Mouse (Mus musculus) mesoderm, embryonic 11.5 days (tissue): Measurements from ENCODE around the gene Idnk.
A peak's percentile ranks its signal among the peaks of the same experiment; 100 is the strongest.

Source experiments
- DNase-seq: peaks from one replicate; pipeline ENCODE4 v3.0.0-alpha.2; 2012; ENCODE audit warnings: low read depth, low spot score

The Idnk gene

DNA sequence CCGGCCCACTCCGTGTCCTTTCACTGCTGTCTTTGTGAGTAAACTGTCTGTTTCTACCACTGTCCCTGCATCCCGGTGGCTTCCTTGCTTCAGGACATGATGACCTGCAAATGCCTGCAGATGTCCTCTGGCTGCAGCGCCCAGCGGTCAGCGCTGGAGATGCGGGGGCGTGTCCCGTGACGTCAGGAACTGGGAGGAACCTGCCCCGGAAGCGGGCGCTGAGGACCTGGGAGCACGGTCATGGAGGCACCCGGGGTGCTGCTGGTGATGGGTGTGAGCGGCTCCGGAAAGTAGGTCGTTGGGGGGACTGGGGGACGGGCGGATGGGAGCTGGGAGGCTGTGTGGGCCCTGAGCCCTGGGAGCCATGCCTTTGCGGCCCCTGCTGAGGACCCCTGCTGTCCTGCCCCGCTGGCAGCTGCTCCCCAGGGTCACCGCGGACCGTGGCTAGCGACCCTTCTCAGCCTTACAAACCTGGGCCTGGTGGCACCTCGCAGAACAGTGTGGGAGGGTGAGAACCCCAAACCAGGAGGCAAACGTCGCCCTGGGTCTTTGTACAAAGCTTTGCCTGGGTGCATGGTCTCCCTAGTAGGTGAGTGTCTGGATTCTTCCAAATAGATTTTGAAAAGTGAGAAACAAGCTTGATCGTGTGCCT is at the start of gene Idnk:
Gene Idnk (plus strand): TSS at position 203 of the 652 bp plus-strand sequence.
- DNase-seq = peak; percentile 92

DNA sequence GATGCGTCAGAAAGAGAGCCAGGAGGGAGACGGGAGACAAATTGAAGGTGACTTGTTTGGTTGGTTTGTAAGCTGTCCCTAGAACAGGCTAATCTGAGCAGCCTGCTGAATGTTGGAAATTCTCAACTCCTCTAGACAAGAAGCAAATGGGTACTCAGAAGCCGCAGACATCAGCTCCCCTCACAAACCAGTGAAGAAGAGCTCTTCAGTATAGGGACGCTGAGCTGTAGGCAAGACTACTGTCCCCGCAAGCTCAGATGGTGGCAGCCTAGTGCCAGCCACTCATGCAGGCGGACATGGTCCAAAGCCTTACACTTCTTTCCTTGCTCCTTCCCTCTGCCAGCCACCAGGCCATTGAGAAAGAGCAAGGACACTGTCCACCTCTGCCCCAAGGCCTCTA is 46.1 kb upstream of the Idnk start:
- no peak for DNase-seq

DNA sequence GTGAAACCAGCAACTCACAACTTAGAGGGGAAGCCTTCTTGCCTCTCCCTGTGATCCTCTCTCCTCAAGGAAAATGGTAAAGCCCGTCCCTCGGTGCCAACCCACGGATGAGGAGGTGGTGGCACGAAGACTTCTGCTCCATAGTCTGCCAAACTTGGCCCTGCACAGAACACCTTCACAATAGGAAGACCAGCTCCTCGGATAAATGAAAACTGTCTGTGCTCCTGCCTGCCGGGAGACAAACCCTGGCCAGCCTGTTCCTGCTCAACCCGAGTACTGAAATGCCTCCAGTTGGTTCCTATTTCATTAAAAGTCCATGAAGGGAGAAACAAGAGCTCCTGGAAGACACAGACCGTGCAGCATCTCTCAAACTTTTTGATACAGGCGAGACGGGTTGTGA is 45.3 kb upstream of the Idnk start:
- no peak for DNase-seq

DNA sequence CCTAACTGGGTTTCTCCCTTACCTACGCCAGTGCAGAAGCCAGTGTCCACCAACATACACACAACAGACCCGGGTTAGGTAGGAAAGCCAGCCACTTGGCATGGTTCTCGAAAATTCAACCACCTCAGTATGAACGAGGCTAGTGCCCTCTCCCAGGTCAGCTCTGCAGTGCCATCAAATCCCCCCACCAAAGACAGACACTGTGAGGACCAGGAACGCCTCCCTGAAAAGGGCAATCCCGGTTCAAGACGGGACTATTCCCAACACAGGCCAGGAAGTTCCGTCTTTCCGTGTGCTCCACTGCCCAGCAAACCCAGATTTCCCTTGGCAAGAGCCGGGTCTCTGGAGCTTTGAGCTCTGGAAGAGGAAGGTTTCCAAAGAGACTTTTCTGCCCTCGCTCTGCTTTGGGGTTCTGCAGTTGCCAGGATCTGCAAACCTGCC is 44.8 kb upstream of the Idnk start:
- no peak for DNase-seq

DNA sequence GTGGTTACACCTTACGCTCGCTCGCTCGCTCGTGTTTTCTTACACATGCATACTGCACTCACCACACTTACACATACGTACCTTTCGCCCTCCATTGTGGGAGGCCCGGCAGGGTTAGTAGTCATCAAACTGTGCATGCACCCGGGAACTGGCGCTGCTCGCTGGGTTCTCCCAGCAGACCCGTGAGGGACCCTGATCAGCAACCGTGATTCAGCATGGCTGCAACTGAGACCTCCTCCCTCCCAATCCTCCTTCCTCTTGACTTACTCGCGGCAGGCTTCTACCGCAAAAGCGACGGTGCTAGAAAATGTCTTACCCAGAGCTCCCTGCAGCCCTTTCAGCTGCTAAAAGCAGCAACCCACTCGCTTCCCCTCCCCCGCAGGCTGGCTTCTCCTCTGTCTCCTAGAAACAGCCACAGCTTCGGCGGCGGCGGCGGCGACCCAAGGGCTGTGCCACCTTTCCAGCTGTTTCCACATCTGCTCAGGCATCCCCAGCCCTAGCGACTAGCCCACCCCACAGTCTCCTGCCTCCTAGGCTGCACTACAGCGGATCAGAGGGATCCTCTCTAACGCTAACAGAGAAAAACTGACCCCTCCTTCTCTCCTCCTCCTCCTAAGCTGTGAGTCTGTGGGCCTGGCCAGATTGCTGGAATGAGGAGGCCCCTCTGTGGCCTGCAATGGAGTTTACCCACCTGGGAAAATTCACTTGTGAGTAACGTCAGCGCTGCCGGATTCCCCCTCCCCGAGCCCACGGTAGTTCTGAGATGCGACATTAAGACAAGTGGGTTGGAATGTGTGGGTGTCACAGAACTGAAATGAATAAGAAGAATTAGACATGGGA is 44.2 kb upstream of the Idnk start, which contains the start of gene Klhl3:
Gene Klhl3 (minus strand): TSS at position 532 of the 840 bp plus-strand sequence.
- DNase-seq = peak; percentile 63

DNA sequence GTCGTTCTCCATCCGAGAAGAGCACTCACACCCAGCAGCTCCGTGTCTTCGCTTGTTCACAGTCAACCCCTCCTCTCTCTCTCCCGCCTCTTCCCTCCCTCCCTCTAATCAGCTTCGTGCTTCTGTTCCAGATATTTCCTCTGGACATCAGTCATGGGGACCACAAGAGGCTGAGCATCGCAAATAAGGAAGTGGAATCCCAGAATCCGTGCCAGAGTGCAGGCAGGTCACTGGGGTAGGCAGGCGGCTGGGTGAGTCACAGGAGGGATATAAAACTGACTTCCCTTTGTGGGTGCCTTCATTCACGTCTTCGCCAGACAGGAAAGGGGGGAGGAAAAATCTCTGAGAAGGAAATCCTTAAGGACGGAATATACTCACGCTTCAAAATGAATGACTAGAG is 42.2 kb upstream of the Idnk start:
- no peak for DNase-seq

DNA sequence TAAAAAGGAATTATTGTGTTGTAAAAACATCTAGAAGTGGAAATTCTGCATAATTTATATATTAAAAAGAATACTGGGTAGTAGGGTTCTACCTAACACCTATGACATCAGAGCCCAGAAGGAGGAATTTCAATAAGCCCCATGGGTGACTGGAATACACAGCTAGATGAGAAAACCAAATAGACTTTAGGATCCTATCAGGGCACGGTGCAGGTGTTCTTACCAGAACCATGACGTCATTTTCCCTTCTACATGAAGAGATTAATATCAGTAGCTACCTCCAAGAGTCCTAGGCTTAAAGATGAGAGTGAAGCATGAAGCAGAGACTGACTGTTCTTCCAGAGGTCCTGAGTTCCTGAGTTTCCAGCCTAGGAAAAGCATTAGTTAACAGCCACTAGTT is 40.6 kb upstream of the Idnk start:
- DNase-seq = no peak

DNA sequence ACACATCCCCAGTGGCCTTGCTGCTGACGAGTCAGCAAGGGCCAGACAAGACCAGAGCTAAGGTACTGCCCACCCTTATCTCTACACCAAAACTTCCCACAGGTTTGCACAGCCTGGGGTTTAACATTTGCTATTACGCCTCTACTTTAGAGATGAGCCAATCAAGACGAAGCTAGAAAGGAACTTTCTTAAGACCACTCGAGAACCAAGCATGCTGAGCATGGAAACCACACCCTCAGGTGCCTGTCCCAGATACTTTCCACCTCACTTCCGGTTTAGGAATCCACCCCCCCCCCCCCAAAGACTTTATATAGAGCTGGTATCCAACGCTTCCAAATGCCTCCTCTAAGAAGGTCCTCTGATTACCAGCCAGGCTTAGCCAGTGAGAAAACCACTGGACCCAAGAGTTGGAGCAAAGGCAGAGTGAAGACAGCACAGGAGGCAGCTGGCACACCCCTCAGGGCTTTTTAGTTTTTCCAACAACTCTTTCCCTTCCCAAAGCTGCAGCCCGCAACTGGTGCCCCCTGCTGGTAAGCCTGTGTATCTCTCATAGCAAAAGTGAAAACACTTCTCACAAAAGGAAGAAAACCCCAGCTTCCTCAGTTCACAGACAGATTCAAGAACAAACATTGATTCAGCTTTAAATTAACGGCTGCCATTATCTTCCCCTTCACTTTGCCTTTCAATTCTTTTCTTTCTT is 40.0 kb upstream of the Idnk start:
- peak; percentile 60 for DNase-seq

DNA sequence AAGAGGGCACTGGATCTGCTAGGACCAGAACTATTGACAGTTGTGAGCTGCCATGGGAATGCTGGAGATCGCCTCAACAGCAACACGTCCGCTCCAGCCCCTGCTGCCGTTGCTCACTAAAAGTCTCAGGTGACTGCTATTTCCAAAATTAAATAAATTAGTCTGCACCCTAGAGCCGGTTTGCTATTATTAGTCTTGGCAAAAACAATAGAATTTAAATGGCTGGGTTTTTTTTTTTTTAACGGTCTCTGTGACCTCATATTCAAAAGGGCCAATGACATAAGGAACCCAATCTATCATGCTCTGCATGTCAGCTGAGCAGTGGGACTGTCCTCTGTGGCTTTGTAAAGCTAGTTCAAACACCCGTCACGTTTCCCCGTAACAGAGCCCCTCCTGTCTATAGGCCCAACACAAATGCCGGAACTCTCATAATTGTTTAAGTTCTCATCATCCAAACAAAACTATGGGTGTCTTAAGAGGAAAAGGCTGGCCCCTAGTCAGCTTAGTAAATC is 34.6 kb upstream of the Idnk start:
- DNase-seq = no peak

DNA sequence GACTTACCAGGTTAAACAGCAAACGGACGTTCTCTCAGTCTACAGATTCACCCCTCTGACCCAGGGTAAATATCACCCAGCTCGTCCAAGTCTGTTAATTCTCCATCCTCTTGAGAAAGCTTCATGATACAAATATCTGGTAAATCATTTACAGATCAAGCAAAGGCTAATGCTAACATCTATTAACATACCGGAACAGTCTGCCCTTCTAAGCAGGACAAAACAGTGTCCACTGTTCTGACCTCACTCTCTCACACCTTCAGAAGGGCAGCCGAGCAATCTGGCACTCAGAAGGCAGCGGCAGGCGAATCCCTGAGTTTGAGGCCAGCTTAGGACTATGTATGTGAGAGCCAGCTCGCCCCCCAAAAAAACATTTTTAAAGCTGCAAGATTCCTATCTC is 34.1 kb upstream of the Idnk start:
- no peak for DNase-seq

DNA sequence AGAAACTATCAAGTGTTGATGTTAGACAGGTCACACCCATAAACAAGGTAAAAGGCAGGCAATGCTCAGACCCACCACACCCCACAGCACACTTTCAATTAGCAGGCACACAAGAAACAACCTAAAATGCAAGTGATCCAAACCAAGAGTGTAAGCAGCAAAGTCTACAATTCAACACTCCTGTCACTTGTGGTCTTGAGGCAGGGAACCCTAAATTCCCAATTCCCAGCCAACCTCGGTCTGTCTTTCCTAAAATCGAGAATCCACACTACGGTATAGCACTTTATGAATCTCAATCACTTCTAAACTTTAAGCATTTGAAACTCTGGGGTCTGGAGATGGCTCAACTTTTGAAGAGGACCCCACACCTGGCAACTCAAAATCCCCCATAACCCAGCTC is 33.2 kb upstream of the Idnk start:
- DNase-seq = no peak

DNA sequence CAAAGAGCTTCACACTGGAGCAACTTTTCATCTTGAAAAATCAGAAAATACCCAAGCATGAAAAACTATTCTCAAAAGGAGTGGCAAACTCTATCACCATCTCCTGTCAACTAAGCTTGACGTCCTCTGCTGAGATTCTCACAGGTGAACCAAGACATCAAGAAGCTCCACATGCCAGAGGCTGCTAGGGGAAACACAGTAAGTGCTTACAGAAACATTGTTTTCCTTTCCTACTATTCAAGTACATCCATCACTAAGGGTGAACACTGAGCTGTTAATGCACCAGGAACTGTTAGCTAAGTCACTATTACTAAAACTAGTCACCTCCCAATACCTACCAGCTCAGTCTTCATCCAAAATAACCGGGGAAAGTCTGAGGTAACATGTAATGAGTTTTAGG is 32.5 kb upstream of the Idnk start:
- no peak for DNase-seq

DNA sequence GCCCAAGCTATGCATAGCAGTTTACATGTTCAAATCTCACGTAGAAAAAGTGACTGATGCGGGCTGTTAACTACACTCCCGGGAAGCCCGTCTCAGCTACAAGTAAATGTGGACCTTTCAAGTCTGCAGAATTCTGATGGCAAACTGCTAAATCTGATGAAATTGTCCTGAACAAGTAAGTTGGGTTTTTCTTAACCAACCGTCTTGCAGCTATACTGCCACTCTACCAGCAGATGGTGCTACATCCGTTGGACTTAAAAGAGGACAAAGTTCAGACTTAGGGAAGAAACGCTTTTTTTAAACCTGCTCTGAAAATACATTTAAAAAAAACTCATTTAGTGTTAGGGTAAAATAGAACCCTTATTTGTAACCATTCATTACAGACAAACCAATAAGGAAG is 31.3 kb upstream of the Idnk start:
- DNase-seq = peak; percentile 79

DNA sequence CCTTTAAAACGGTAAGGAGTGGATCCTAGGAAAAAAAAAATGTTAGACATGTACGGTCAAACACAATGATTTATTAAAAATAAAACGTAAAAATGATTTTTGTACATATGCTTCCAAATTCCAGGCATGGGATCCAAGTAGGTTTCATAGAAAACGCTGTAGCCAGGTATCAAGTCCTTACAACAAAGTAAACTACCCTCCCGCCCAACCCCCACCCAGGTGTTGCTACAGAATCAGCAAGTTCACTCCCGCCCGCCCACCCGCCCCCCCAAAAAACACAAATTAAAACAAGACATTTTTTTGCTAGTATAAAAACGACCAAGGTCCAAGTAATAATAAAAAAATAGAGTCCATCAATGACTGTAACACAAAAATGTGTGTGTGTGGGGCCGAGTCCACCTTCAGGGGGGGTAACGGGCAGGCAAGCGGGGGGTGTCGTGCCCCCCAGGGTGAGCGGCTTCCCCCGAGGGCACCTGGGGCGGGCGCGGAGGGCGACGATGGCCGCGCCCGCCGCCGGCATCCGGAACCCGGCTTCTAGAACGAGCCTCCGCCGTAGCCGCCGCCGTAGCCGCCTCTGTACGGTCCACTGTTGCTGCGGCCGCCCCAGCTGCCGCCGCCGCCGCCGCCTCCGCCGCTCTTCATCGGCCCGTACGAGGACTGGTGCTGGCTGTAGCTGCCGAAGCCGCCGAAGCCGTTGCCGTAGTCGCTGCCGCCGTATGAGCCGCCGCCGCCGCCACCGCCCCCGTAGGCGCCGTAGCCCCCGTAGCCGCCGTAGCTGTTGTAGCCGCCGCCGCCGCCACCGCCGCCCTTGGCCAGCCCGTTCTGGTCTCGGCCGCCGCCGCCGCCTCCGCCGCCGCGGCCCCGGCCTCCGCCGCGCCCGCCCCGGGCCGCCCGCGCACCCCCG is 30.3 kb upstream of the Idnk start:
- DNase-seq = no peak

DNA sequence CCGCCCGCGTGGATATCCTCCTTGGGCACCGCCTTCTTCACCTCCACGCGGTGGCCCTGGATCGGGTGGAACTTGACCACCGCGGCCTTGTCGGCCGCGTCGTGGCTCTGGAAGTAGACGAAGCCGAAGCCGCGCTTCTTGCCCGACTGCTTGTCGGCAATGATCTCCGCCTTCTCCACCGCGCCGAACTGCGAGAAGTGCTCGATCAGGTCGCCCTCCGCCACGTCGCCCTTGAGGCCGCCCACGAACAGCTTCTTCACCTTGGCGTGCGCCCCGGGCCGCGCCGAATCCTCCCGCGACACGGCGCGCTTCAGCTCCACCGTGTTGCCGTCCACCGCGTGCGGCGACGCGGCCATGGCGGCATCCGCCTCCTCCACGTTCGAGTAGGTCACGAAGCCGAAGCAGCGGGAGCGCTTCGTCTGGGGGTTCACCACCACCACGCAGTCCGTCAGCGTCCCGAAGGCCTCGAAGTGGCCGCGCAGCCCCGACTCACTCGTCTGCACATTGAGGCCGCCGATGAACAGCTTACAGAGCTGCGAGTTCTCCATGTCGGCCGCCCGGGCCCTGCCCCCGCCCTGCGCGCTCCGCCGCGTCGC is 29.6 kb upstream of the Idnk start:
- DNase-seq = peak; percentile 57

DNA sequence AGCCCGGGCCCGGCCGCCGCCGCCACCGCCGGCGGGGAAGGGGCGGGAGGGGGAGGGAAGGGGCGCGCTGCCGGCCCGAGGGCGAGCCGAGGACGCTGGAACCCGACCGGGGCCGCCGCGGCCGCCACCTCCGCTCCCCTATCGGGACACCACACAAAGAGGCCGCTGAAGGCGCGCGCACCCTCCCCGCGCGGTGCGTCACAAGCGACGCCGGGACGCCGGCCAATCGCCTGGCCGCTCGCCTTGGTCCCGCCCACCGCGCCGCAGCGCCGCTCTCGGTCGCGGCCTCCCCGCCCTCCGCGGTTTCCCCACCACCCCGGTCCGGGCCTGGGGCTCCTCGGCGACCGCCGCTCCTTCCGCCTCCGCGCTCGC is 29.1 kb upstream of the Idnk start, which contains the start of gene Hnrnpa0:
Gene Hnrnpa0 (minus strand): TSS at position 161 of the 372 bp plus-strand sequence.
- DNase-seq = peak; percentile 96

DNA sequence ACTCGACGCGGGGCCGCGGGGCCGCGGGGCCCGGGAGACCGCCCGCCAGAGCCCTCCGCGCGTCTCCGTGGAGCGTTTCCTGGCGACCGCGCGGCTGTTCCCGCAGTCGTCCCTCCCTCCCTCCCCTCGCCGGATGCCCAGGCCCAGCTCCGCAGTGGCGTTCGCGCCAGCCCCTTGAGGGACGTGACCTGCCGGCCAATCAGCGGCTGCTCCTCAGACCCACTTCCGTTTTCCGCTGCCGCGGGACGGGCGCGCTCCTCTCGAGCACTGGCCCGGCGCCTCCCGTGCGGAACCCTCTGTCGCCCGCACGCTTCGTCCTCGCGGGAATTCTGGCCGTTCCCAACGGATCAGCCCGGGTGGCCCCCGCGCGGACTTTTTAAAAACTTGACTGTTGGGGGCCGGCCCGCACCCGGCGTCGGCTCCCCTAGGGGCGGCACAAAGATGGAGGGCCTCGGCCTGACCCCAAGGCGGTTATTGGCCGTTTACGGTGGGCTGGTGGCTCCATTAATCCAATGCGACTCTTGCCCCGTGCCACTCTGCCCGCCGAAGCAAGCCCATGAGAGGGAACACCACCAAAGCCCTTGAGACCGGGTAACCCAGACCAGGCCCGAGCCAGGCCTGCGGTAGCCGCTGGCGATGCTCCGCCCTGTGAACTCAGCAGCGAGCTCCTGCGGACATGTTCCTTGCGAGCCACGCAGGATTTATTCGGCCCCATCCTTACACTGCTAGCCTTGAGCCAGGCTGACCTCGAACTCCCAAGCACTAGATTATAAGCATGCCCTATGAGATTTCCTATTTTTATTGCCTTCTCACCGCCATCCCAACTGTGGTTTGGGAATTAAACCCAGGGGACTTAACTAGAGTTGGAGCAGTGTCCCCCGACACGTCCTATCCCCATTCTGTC is 28.4 kb upstream of the Idnk start:
- peak; percentile 96 for DNase-seq

DNA sequence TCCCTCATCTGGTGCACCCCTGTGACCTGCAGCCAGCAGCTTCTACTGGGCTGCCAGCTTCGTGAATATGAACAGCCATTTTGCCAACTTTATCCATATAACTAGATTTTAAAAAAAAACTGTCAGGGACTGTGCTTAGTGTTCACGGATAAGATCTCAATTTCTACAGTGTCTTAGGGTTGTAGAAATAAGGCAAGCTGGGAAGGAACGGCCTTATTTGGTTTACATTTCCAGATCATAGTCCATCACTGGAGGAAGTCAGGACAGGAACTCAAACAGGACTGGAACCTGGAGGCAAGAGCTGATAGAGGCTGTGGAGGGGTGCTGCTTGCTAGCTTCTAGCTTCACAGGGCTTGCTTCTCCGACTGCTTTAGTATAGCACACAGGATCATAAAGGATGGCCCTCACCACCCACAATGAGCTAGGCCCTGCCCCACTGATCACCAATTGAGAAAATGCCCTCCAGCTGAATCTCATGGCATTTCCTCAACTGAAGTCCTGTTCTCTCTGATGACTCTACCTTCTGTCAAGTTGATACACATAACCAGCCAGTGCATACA is 27.7 kb upstream of the Idnk start:
- DNase-seq = no peak

DNA sequence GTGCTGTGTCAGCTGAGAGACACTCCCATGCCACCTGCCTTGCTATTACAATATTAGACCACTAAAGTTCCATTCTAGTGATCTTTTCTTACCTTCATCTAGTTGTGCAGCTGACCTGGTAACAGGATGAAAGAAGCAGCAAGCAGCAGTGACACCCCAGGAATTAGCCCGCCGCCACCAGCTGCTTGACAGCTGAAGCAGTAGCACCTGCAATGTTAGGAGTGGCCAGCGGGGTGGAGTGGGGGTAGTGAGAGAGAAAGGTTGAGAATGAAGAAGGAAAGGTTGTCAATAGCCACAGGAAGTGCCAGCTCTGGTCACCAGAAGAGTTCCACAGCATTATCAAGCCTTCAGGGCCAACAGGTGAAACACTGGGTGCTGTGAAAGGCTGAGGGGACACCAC is 25.8 kb upstream of the Idnk start:
- no peak for DNase-seq
